Mouse (Mus musculus): Measurements from ENCODE around the gene Elovl1.

Gene Elovl1

DNA sequence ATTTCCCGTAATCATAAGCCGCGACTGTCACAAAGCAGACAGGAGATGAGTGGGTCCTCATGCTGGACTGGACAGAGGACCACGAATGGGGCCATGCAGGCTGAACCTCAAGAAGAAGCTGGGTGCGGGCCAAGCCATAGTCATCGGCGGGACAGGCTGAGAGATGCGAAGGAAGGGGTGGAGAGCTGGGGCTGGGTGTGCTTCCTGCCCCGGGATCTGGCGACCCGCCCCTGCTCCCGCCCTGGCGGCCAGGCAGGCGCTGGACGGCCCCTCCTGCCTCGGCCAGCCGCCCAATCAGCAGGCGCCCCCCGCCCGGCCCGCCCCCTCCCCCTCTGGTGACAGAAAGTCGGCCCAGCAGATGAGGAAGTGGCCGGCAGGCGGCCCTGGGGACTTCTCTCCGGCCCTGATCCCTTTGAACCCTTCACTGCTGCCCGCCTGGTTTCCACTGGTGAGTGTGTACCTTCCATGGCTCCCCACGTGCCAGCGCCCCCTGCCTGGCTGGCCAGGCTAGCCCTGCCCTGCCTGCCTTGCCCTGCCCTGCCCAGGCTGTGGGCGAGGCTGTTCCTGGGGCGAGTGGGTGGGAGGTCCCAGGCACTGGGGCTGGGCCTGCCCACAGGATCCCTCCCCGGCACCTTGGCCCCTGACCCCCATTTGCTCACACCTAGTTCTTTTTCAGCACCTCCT is at the start of gene Elovl1:
Gene Elovl1, plus strand, starts transcription at position 326 of the 684 bp plus-strand sequence.
- peak; percentile 88 for DNase-seq (ENCODE audit: low read depth, low spot score)

- DNase-seq (ENCODE audit: low read depth, low spot score): no peak
Observed at GRCm38 (mm10) chr4:118383271-118383670, 44.6 kb upstream of the Elovl1 start.

DNA sequence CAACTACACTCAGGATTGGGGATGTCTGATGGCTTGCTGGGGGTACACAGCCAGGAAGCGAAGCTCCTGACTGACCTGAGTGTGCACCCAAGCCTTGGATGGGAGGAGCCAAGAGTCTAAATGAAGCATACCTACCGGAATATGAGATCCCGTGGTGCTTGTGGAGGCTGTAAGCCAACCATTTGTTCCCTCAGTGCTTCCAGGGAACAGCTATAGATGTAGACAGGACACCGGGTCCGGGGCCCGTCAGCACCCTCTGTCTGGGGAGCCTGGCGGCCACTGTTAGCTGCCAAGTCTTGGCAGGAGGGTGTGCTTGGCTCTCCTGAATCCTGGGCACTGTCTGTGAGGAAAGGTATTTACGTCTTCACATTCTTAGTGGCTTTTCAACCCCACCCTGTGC is 40.6 kb upstream of the Elovl1 start:
- DNase-seq (ENCODE audit: low read depth, low spot score): no peak

DNA sequence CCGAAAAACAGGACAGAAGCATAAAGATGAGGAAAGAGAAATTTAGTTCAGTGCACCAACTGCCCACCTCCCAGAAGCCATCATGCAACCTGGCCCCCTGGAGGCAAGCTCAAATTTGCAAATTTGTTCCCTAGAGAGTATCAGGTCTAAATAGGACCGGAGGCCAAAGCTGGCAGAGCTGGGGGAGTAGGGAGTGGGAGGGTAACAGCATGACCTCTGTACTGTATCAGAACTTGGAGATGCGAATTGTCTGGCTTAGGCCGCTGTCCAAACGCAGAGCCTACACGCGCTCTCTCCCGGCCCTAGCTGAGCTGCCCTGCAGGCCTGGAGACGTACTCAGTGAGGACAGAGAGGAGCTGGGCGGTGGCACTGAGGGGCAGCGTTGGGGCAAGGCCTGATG is 37.7 kb upstream of the Elovl1 start:
- DNase-seq (ENCODE audit: low read depth, low spot score): no peak

- DNase-seq (ENCODE audit: low read depth, low spot score): no peak
Observed at GRCm38 (mm10) chr4:118394505-118394904, 33.4 kb upstream of the Elovl1 start.

DNA sequence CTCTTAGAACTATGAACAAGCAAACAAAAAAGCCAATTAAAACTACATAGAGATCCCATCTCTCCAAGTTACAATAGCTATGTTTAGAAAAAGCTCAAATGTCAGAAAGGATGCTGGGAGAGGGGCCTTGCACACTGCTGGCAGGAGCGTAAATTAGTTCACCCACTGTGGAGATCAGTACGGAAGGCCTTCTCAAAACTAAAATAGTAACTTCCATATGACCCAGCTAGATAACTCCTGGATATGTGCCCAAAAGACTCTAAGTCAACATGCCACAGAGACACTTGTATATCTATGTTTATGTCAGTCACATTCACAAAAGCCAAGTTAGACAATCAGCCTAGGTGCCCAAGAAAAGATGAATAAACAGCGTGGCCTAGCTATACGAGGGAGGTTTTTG is 32.6 kb upstream of the Elovl1 start:
- DNase-seq (ENCODE audit: low read depth, low spot score): no peak

- DNase-seq (ENCODE audit: low read depth, low spot score): no peak
Observed at GRCm38 (mm10) chr4:118396433-118396832, 31.5 kb upstream of the Elovl1 start.

- DNase-seq (ENCODE audit: low read depth, low spot score): no peak
Observed at GRCm38 (mm10) chr4:118398400-118398799, 29.5 kb upstream of the Elovl1 start.

DNA sequence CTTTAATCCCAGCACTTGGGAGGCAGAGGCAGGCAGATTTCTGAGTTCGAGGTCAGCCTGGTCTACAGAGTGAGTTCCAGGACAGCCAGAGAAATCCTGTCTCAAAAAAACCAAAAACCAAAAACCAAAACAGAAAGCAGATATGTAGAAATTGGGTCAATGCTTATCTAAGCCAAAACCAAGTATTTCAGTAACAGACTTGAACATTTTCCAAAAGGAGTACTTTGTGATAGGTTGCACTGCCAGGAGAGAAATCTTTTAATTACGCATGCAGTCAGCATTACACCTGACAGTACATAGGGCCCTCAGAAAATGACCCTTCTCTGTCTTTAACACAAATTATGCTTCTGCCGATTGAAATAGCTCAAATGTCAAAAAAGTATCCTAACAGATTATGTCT is 26.5 kb upstream of the Elovl1 start:
- no peak for DNase-seq (ENCODE audit: low read depth, low spot score)

- no peak for DNase-seq (ENCODE audit: low read depth, low spot score)
Observed at GRCm38 (mm10) chr4:118401918-118402317, 26.0 kb upstream of the Elovl1 start.

GRCm38 (mm10) chr4:118402701-118403100 is 25.2 kb upstream of the Elovl1 start:
- no peak for DNase-seq (ENCODE audit: low read depth, low spot score)

DNA sequence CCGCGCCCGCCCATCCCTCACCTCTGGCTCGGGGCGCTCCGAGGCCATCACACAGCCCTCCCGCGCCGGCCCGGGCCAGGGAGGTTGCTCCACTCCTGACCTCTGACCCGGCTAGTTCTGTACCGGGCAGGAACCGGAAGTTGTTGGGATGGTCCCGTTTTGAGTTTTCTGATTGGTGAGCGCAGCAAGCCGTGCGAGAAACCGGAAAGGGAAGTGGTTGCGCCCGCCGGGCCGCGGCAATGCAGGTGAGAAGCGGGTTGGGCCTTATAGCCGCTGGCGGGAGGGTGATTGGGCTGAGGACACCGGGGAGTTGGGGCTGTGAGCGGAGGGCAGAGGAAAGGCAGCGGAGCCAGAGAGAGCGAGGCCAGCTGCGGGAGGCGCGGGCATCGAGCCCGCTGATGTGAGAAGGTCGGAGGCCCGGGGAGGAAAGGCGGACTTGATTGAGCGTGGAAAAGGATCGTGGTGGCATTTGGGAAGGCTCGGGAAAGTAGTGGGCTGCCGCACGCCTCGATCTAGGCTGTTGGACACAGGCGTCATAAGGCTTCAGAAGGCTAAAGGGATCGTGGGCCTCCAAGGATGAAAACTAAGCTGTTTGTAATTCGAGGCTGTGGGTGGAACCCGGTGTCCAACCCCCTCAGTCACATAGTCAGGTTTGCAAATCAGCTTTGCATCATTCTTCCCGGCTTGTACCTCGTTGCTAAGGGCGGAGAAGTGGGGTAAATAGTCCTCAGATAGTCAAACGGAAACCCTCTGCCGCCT is 18.6 kb upstream of the Elovl1 start, which contains the start of the genes Szt2 and Med8:
Gene Szt2, minus strand, starts transcription at position 132 of the 759 bp plus-strand sequence.
Gene Med8, plus strand, starts transcription at position 196 of the 759 bp plus-strand sequence.
- DNase-seq (ENCODE audit: low read depth, low spot score): peak; percentile 94

DNA sequence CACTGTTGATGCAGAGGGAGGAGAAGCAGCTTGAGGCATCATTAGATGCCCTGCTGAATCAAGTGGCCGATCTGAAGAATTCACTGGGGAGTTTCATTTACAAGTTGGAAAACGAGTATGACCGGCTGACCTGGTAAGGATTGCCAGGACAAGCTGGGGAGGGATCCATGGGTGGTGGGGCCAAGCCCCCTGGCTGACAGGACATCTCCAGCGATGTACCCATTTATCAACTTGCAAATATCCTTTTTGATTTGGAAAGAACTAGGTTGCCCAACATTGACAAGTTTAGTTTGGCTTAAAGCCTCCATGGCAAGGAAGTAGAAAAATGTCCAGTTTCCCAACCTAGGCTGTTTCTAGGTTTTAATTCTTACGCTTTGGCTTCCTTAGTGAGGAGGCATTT is 17.0 kb upstream of the Elovl1 start:
- DNase-seq (ENCODE audit: low read depth, low spot score): no peak

GRCm38 (mm10) chr4:118413553-118413952 is 14.3 kb upstream of the Elovl1 start:
- no peak for DNase-seq (ENCODE audit: low read depth, low spot score)

- no peak for DNase-seq (ENCODE audit: low read depth, low spot score)
Observed at GRCm38 (mm10) chr4:118415779-118416178, 12.1 kb upstream of the Elovl1 start.

DNA sequence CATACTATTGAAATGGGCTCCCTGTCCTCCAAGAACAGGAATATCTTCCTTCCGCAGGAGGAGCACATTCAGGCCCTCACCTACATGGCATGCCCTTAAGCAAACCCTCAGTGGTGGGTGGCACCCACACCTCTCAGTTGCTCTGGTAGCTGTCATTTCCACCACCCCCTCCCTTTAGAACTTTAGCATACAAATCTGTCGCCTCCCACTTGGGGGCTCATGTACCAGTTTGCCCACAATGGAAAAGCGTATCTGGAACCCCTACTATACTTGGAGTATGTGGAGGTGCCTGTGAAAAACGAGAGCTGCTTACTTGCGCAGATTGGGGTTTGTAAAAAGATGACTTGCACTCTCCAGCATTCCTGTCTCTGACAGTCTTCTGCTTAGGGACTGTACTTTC is 11.6 kb upstream of the Elovl1 start:
- DNase-seq (ENCODE audit: low read depth, low spot score): no peak

- DNase-seq (ENCODE audit: low read depth, low spot score): no peak
Observed at GRCm38 (mm10) chr4:118417112-118417797, 10.6 kb upstream of the Elovl1 start.

GRCm38 (mm10) chr4:118421384-118421783 is 6.5 kb upstream of the Elovl1 start:
- no peak for DNase-seq (ENCODE audit: low read depth, low spot score)

DNA sequence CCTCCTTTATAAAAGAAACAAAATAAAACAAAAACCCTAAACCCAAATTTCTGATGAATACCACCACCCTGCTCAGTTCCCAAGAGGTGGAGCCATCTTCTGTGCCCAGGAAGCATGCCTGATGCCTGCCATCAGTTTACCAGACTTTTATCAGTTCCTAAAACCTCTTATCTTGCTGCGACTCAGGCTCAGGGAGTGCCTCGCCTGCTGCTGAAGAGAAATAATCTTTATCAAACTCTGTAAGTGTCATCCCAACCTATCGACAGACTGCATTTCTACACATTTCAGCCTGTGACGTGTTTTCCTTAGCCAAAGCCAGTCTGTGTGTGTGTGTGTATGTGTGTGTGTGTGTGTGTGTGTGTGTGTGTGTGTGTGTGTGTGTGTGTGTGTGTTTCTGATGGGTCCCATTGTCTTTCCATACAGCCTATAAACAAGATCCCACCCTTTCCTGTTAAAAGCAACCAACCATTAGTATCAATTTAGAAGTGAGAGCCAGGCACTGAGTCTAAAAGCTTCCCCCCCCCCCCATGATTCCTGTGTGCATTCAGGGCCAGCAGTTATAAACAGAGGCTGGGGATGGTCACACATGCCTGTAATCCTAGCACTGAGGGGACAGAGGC is 3.2 kb upstream of the Elovl1 start:
- DNase-seq (ENCODE audit: low read depth, low spot score): no peak

DNA sequence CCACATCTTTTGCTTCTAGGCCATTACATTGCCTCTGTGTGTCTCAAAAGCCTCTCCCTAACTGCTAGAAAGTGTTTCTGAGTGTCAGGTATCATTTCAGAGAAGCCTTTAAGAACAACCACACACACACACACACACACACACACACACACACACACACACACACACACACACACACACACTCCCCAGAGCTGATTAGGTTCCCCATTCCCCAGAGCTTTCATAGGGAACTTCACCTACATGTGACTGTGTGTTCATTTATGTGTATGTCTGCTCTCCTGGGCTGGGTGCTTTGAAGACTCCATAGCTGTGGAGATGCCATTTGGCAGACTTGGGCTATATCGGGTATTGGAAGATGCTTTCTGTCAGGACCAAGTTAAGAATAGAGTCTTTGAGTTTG is 2.5 kb upstream of the Elovl1 start:
- DNase-seq (ENCODE audit: low read depth, low spot score): no peak

GRCm38 (mm10) chr4:118427415-118427767 is 502 bp upstream of the Elovl1 start:
- DNase-seq (ENCODE audit: low read depth, low spot score): no peak

Measured in CD4-positive, CD25-positive, alpha-beta regulatory T cell, adult 2 months (primary cell).